Mouse (Mus musculus) olfactory bulb, adult 2 months (tissue): Measurements from ENCODE around the gene Ccser2.

Experiments used
- CTCF ChIP-seq: fragments of 200-500 bp; IDR thresholded peaks from 2 replicates; pipeline ENCODE4 v1.5.1; 2012; ENCODE audit warnings: low read depth, mild to moderate bottlenecking, low read length, moderate library complexity; ENCODE audit not compliant: insufficient read depth
- POLR2A ChIP-seq: fragments of 200-500 bp; IDR thresholded peaks from 2 replicates; pipeline ENCODE4 v1.6.1; 2012; ENCODE audit warnings: mild to moderate bottlenecking, low read depth, low read length, moderate library complexity; ENCODE audit not compliant: insufficient read depth

- TF ChIP-seq POLR2A, result no peak
- no peak for TF ChIP-seq CTCF
Measured at GRCm38 (mm10) chr14:36904206-36904605, 64.4 kb downstream of the Ccser2 start.
